Mouse (Mus musculus): ENCODE results near the gene Hdlbp. TPM values are rescaled to one million over a fixed set of nuclear protein-coding genes. Genes with fewer than 3 reads are reported as not detected.

The Hdlbp gene
- polyA plus RNA-seq, 1 experiment from 2014 or later, result 184 TPM

DNA sequence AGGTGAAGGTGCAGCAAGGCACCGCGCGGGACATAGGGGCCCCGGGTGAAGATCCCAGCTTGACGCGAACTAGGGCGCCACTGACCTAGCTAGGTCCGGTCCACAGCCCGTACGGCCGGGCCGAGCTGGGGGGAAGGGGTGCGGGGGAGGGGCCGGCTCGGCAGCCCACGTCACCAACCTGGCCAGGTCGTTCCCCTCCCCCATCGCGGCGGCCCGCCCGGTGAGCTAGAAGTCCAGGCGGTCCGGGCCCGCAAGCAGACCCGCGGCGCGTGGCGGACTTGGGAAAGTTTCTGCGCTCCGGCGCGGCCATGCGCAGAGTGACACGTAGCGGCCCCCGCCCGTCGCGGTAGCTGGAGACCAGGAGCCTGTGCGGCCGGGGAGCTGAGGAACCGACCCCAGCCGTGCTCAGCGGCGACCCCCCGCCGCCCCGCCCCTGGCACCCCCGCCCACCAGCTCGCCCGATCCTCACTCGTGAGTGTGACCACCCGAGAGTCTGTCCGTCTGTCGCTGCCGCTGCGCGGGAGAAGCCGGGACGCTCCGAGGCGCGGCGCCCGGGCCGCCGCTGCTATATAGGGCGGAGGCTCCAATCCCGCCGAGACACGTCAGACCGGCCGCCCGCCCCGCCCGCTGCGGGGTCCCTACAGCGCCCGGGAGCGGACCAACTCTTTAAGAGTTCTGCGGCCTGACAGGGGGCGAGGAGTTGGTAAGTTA, 33.3 kb downstream of the Hdlbp start:
- H3K9me3 ChIP-seq, result no peaks in the 10 kb centered on the region
- WGBS, result under 1% methylated on average over 81 of the region's 84 CpGs
- H3K4me2 ChIP-seq, result peak overlapping the region; percentile 71
- H3K27ac ChIP-seq, result peak overlapping the region; percentile 96
- peak overlapping the region; percentile 97 for H3K4me3 ChIP-seq
- peak overlapping the region; percentile 93 for H3K9ac ChIP-seq
- H3K4me1 ChIP-seq, result peaks cover 27% of the 10 kb centered on the region
- H3K36me3 ChIP-seq, result peaks cover 17% of the 10 kb centered on the region
- H3K27me3 ChIP-seq, result no peaks in the 10 kb centered on the region
- ATAC-seq (ENCODE audit: insufficient number of reproducible peaks, insufficient read depth, low FRiP score, low TSS enrichment, low read depth), result peak; percentile 91

DNA sequence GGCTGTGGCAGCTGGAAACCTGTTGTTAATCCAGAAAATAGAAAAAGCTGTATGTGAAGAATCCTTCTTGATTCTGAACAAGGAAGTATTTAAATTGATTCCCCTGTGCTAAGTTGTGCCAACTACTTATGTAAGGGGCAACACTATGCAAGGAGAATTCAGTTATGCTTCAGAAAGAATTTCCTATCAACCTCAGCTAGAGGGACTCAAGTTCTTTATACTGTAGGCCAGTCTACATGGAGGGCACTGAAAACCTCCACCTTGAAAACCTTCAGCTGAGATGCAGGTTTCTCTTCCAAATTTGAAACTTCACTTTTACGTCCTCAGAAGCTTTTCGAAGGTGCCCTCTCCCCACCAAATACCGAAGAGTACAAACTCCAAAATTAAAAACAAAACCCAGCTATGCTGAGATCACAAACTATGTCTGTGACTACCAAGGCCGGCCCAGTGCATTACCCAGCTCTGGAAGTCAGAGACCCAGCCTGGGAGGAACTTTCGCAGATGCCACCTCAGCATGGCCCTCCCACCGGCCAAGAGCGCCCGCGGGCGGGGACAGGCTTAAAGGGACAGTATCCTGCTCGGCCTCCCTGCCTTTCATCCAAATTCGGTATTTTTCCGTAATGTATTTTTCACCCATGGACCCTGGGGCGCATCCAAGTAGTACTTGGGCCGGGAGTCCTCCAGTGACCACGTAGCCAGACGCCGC, 34.1 kb downstream of the Hdlbp start:
- Histone ChIP-seq H3K4me2 (peak overlapping the region; percentile 71), H3K4me3 (peak overlapping the region; percentile 97), H3K9ac (peak overlapping the region; percentile 93), H3K27me3 (no peaks in the 10 kb centered on the region), H3K27ac (peak overlapping the region; percentile 96), H3K9me3 (no peaks in the 10 kb centered on the region), H3K4me1 (peaks cover 27% of the 10 kb centered on the region), H3K36me3 (peaks cover 24% of the 10 kb centered on the region)
- ATAC-seq (ENCODE audit: insufficient number of reproducible peaks, insufficient read depth, low FRiP score, low TSS enrichment, low read depth), result peak; percentile 69
- 3% methylated on average over 18 of the region's 18 CpGs for WGBS

DNA sequence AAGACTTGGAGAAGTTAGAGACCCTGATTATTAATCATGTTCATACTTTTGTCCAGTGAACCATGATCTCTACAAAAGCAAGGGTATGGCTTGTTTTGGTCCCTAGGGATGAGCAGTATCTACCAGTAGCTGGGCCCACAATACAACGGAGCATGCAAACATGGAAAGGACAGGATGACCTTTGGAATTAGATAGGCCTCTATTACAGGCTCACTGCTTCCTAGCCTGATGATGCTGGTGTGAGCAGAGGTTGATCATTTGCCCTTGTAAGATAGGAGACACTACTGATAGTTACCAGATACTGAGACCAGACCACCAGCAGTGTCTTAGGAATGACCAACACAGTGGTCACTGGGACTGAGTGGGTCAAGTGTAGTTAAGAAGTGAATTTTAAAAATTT, 39.3 kb downstream of the Hdlbp start:
- Histone ChIP-seq H3K4me1 (peaks cover 18% of the 10 kb centered on the region), H3K27ac (no peak overlapping the region), H3K4me3 (no peak overlapping the region), H3K9ac (no peak overlapping the region), H3K27me3 (no peaks in the 10 kb centered on the region), H3K4me2 (no peak overlapping the region), H3K9me3 (no peaks in the 10 kb centered on the region), H3K36me3 (peaks cover 68% of the 10 kb centered on the region)
- ATAC-seq (ENCODE audit: insufficient number of reproducible peaks, insufficient read depth, low FRiP score, low TSS enrichment, low read depth), result no peak
- WGBS, result 93% methylated on average over 1 of the region's 1 CpGs

DNA sequence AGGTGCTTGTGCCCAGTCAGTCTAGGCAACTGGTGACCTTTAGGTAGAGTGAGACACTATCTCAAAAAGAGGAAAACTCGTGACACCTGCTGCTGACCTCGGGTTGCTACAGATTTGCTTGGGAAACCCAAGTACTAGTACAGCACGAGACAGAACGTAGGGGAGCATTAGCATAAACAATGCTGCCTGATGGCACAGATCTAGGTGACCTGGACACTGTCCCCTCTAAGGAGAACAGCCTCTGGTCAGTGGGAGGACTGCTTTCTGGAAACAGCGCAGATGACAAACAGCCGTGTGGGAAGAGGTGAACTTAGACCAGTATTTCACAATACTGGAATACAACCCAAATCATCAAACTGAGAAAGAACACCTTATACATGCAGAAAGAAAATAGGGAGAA, 46.5 kb downstream of the Hdlbp start:
- peaks cover 85% of the 10 kb centered on the region for H3K36me3 ChIP-seq

DNA sequence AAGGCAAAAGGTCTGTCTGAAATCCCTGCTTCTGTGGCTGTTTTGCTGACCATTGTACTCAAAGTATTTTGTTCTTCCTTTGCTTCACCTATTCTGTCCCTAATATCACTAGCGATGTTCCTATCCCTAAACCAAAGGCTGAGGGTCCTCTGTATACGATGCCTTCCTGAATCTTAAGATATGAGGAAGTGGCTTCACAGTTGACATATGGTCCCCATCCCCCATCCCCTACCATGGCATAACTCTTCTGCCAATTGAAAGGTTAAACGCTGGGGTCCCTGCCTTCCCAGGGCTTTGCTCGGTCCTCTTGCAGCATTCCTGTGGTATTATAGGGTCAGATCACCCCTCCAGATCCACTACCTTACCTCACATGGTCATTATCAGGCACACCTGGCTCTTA, 75.2 kb downstream of the Hdlbp start:
- Histone ChIP-seq H3K9ac (no peak overlapping the region), H3K9me3 (no peaks in the 10 kb centered on the region), H3K4me1 (peaks cover 8% of the 10 kb centered on the region; the same call in 1 of the 2 replicates), H3K4me2 (no peak overlapping the region), H3K27me3 (peaks cover 3% of the 10 kb centered on the region; the same call in 1 of the 2 replicates), H3K4me3 (no peak overlapping the region), H3K36me3 (peaks cover 34% of the 10 kb centered on the region), H3K27ac (no peak overlapping the region)
- 82% methylated on average over 4 of the region's 4 CpGs for WGBS
- no peak for ATAC-seq (ENCODE audit: insufficient number of reproducible peaks, insufficient read depth, low FRiP score, low TSS enrichment, low read depth)

More for the DNA sequence above, 46.5 kb downstream of the Hdlbp start:
- no peak overlapping the region for H3K9ac ChIP-seq
- H3K4me2 ChIP-seq, result no peak overlapping the region
- no peaks in the 10 kb centered on the region for H3K27me3 ChIP-seq
- no peak overlapping the region for H3K27ac ChIP-seq
- no peaks in the 10 kb centered on the region for H3K4me1 ChIP-seq
- no peak for ATAC-seq (ENCODE audit: insufficient number of reproducible peaks, insufficient read depth, low FRiP score, low TSS enrichment, low read depth)
- no peaks in the 10 kb centered on the region for H3K9me3 ChIP-seq
- H3K4me3 ChIP-seq, result no peak overlapping the region
- 85% methylated on average over 6 of the region's 6 CpGs for WGBS

DNA sequence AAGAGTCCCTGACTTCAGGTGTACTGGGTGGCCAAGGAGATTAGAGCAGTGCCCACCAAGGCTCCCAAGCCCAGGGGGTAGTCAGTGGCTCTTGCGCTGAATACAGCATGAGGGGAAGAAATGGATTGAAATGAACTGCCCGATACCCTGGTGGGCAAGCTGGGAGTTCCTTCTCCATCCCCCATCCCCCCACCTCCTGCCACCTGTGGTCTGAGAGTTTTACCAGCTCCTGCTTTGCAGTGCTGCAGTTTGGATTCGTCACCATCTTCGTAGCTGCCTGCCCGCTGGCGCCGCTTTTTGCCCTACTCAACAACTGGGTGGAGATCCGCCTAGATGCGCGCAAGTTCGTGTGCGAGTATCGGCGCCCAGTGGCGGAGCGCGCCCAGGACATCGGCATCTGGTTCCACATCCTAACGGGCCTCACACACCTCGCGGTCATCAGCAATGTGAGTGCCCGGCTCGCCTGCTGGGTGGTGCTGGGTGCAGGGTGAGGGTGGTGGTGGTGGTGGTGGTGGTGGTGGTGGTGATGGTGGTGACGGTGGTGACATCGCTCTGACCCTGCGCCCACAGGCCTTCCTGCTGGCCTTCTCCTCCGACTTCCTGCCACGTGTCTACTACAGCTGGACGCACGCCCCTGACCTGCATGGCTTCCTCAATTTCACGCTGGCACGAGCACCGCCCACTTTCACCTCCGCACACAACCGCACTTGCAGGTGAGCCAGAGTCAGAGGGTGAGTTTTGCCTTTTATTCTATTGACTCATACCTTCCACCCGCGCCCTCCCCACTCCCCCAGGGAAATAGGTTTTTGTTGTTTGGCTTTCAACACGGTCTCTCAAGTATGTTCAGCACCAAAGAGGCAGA, 77.2 kb downstream of the Hdlbp start:
- WGBS, result 20% methylated on average over 38 of the region's 38 CpGs
- Histone ChIP-seq H3K4me1 (peaks cover 8% of the 10 kb centered on the region; the same call in 1 of the 2 replicates), H3K36me3 (peaks cover 14% of the 10 kb centered on the region), H3K4me2 (peak overlapping the region; percentile 55), H3K9me3 (no peaks in the 10 kb centered on the region), H3K27ac (no peak overlapping the region), H3K27me3 (peaks cover 3% of the 10 kb centered on the region; the same call in 1 of the 2 replicates), H3K9ac (peak overlapping the region; percentile 36; the same call in 1 of the 2 replicates), H3K4me3 (peak overlapping the region; percentile 33)
- no peak for ATAC-seq (ENCODE audit: insufficient number of reproducible peaks, insufficient read depth, low FRiP score, low TSS enrichment, low read depth)

DNA sequence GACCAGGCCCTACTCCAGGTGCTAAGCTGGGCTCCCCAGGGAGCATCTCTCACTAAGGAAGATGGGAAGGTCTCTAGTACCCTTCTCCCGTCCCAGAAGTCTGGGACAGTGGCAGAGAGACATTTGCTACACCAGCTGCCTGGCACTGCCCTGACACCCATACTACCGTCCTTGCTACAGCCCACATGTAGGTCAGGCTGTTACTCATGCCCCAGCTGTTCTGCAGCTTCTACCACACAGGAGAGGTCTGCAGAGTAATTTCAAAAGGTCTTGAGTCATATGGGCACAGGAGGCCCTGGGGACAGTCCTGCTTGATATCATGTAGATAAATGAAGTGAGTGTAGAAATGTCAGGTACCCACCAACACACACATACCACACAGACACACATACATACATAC, 89.7 kb downstream of the Hdlbp start:
- H3K27ac ChIP-seq, result no peak overlapping the region
- no peak overlapping the region for H3K4me3 ChIP-seq
- ATAC-seq (ENCODE audit: insufficient number of reproducible peaks, insufficient read depth, low FRiP score, low TSS enrichment, low read depth), result no peak
- H3K9ac ChIP-seq, result no peak overlapping the region
- no peaks in the 10 kb centered on the region for H3K4me1 ChIP-seq
- no peaks in the 10 kb centered on the region for H3K9me3 ChIP-seq
- no peaks in the 10 kb centered on the region for H3K27me3 ChIP-seq
- WGBS, result 81% methylated on average over 2 of the region's 2 CpGs
- H3K36me3 ChIP-seq, result no peaks in the 10 kb centered on the region
- no peak overlapping the region for H3K4me2 ChIP-seq

DNA sequence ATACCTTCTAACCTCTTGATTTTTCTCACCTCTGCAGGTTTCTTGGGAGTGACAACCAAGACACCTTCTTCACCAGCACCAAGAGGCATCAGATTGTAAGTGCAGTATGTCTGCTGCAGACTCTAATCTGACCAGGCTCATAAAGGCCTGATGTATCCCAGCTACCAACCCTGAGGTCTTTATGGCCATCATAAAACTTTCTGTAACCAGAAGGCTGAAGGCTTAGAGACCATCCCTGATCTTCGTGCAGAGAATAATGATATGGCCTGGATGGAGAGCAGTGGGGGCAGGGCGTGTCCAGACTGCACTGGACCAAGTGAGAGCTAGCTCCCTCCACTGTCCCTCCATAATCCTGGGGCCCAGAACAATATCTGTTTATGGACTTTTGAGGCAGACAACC, 91.4 kb downstream of the Hdlbp start:
- Histone ChIP-seq H3K4me1 (no peaks in the 10 kb centered on the region), H3K9ac (no peak overlapping the region), H3K9me3 (no peaks in the 10 kb centered on the region), H3K36me3 (no peaks in the 10 kb centered on the region), H3K27ac (no peak overlapping the region), H3K4me2 (no peak overlapping the region), H3K4me3 (no peak overlapping the region), H3K27me3 (no peaks in the 10 kb centered on the region)
- 80% methylated on average over 2 of the region's 2 CpGs for WGBS
- no peak for ATAC-seq (ENCODE audit: insufficient number of reproducible peaks, insufficient read depth, low FRiP score, low TSS enrichment, low read depth)

DNA sequence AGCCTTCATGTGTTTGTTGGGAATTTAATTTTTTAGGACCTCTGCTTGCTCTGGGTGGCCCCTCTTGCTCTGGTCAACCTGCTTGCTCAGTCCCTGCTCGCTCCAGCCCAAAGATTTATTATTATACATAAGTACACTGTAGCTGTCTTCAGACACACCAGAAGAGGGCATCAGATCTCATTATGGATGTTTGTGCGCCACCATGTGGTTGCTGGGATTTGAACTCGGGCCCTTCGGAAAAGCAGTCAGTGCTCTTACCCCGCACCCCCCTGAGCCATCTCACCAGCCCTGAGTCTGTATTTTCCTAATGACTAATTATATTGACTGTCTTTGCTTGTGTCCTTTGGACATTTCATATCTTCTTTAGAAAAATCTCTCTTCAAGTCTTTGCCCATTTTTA, 99.5 kb downstream of the Hdlbp start:
- H3K4me2 ChIP-seq, result no peak overlapping the region
- H3K36me3 ChIP-seq, result no peaks in the 10 kb centered on the region
- H3K4me3 ChIP-seq, result no peak overlapping the region
- 71% methylated on average over 5 of the region's 5 CpGs for WGBS
- no peaks in the 10 kb centered on the region for H3K4me1 ChIP-seq
- no peak overlapping the region for H3K27ac ChIP-seq
- no peaks in the 10 kb centered on the region for H3K9me3 ChIP-seq
- no peak for ATAC-seq (ENCODE audit: insufficient number of reproducible peaks, insufficient read depth, low FRiP score, low TSS enrichment, low read depth)
- H3K9ac ChIP-seq, result no peak overlapping the region
- no peaks in the 10 kb centered on the region for H3K27me3 ChIP-seq

DNA sequence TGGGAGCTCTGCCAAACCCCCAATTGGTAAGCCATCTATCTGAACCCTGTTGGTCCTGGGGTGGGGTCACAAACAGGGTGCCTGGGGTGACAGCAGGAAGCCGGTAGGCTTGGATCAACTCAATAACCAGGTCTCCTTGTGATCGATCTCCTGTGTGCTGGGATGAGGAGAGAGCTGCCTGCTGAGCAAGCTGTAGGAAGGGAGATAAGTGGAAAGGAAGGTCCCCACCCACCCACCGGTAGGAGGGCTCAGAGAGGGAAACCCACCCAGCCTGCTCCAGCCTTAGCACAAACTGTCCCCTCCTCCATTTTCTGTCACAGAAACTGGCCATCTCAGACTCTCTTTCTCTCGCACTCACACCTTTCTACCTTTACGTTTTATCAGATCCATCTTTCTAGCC, 101.3 kb downstream of the Hdlbp start:
- Histone ChIP-seq H3K9me3 (no peaks in the 10 kb centered on the region), H3K27ac (no peak overlapping the region), H3K9ac (no peak overlapping the region), H3K4me1 (no peaks in the 10 kb centered on the region), H3K4me2 (no peak overlapping the region), H3K27me3 (no peaks in the 10 kb centered on the region), H3K36me3 (no peaks in the 10 kb centered on the region), H3K4me3 (no peak overlapping the region)
- WGBS, result 68% methylated on average over 5 of the region's 5 CpGs
- no peak for ATAC-seq (ENCODE audit: insufficient number of reproducible peaks, insufficient read depth, low FRiP score, low TSS enrichment, low read depth)

DNA sequence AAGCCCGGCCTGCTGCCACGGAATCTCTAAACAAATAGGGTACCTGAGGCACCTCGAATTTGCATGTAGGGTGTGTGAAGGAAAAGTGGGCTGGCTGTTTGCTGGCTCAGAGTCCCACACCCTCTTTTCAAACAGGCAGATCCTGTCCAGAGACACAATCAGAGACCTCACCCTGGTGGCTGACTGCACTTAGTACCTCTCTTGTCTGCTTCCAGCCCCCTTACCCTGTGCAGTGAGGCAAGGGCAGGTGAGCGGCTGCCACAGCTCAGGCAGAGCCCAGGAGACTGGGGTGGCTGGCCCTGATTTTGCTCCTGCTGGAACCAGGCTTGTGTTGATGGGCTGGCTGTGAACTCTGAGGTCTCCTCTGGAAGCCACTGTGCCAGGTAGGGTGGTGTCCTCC, 105.0 kb downstream of the Hdlbp start, which contains the start of gene Ano7:
Gene Ano7 (plus strand): TSS at position 266 of the 400 bp plus-strand sequence.
- Histone ChIP-seq H3K36me3 (no peaks in the 10 kb centered on the region), H3K4me3 (no peak within 1 kb of the TSS), H3K9me3 (no peaks in the 10 kb centered on the region), H3K9ac (no peak within 1 kb of the TSS), H3K4me1 (no peaks in the 10 kb centered on the region), H3K27ac (no peak within 1 kb of the TSS), H3K4me2 (no peak within 1 kb of the TSS), H3K27me3 (no peaks in the 10 kb centered on the region)
- no peak for ATAC-seq (ENCODE audit: insufficient number of reproducible peaks, insufficient read depth, low FRiP score, low TSS enrichment, low read depth)
- 86% methylated on average over 4 of the region's 4 CpGs for WGBS

Measured in embryonic facial prominence, embryonic 13.5 days (tissue).